Mouse (Mus musculus) liver, postnatal 0 days (tissue): ENCODE results near the gene Foxr1.
A peak's percentile ranks its signal among the peaks of the same experiment; 100 is the strongest.

Source experiments
- CTCF ChIP-seq: sonication (generic); IDR thresholded peaks from 2 replicates; pipeline ENCODE4 v1.5.1; 2016; ENCODE audit warnings: antibody characterized with exemption, low read depth
- EP300 ChIP-seq: IDR thresholded peaks from 2 replicates; pipeline ENCODE4 v1.6.1; 2016; ENCODE audit warnings: antibody characterized with exemption, low read depth, mild to moderate bottlenecking

GRCm38 (mm10) chr9:44487441-44487840, 46.5 kb upstream of the Foxr1 start:
- TF ChIP-seq CTCF = no peak
- peak; percentile 58; the same call in 1 of the 2 replicates for TF ChIP-seq EP300
